In genomic region chr16:23416261-23416656, GRCm38 (mm10) we compare ENCODE assay signal across 8 mouse cellular contexts. TPM values are rescaled to one million over a fixed set of nuclear protein-coding genes. Genes with fewer than 3 reads are reported as not detected.
A peak's percentile ranks its signal among the peaks of the same experiment; 100 is the strongest.
DNase-seq lines count a peak whose midpoint lies in the region; ATAC-seq and TF ChIP-seq lines count a peak whose summit lies in the region.

No protein-coding gene starts in this region.

- no peak for TF ChIP-seq POLR2A in limb, embryonic 14.5 days (IDR thresholded peaks at IDR 0.05; ENCODE audit: borderline replicate concordance, extremely low read depth, insufficient read depth, insufficient read length)
- no peak for TF ChIP-seq POLR2A in myocyte (IDR thresholded peaks at IDR 0.05; ENCODE audit: insufficient read length, low read depth)
- no peak for TF ChIP-seq POLR2A in thymus, adult 2 months (IDR thresholded peaks at IDR 0.05; ENCODE audit: control insufficient read depth, extremely low read depth, insufficient read depth, low read length, poor library complexity)

- no peak for TF ChIP-seq CTCF in thymus, adult 2 months (IDR thresholded peaks at IDR 0.05; ENCODE audit: borderline replicate concordance, control insufficient read depth, extremely low read depth, insufficient read depth, low read length, poor library complexity)

- peak overlapping the region; percentile 2; the same call in 1 of the 2 replicates for H3K4me2 ChIP-seq in forebrain, embryonic 16.5 days (ENCODE audit: low read length)
- H3K4me2 ChIP-seq in hindbrain, embryonic 11.5 days (replicated peaks; ENCODE audit: low read depth, low read length), result 0 out of 2 replicates have a peak overlapping the region, but pooled peaks have one; percentile 23
- H3K4me2 ChIP-seq in limb, embryonic 14.5 days (replicated peaks; ENCODE audit: low read depth, low read length, severe bottlenecking), result peak overlapping the region; percentile 32
- peak overlapping the region; percentile 9 for H3K4me2 ChIP-seq in myocyte (ENCODE audit: low read depth)

- no peaks in the 10 kb centered on the region for H3K4me1 ChIP-seq in forebrain, embryonic 16.5 days (replicated peaks; ENCODE audit: control insufficient read depth, insufficient read depth, low read length)
- H3K4me1 ChIP-seq in hindbrain, embryonic 11.5 days (replicated peaks; ENCODE audit: control insufficient read depth, insufficient read depth, low read length), result peaks cover 9% of the 10 kb centered on the region
- H3K4me1 ChIP-seq in limb, embryonic 14.5 days (ENCODE audit: control insufficient read depth, insufficient read depth, low read length), result peaks cover 6% of the 10 kb centered on the region; the same call in 1 of the 2 replicates
- no peaks in the 10 kb centered on the region; the same call in none of the 2 replicates for H3K4me1 ChIP-seq in thymus, adult 2 months (replicated peaks; ENCODE audit: control insufficient read depth, insufficient read depth, low read length)

- WGBS in forebrain, embryonic 16.5 days, result 52% methylated on average over 10 of the region's 10 CpGs
- 40% methylated on average over 10 of the region's 10 CpGs for WGBS in hindbrain, embryonic 11.5 days
- WGBS in limb, embryonic 14.5 days, result 29% methylated on average over 10 of the region's 10 CpGs
- WGBS in thymus, adult 2 months, result 64% methylated on average over 10 of the region's 10 CpGs

- H3K27ac ChIP-seq in forebrain, embryonic 16.5 days (ENCODE audit: low read length), result no peak overlapping the region
- H3K27ac ChIP-seq in hindbrain, embryonic 11.5 days (ENCODE audit: low read depth, low read length), result no peak overlapping the region
- H3K27ac ChIP-seq in limb, embryonic 14.5 days (replicated peaks; ENCODE audit: low read depth, low read length), result no peak overlapping the region
- no peak overlapping the region for H3K27ac ChIP-seq in thymus, adult 2 months (ENCODE audit: control insufficient read depth, insufficient read depth, low read length)

- no peaks in the 10 kb centered on the region for H3K9me3 ChIP-seq in forebrain, embryonic 16.5 days (ENCODE audit: control insufficient read depth, low read length)
- no peaks in the 10 kb centered on the region for H3K9me3 ChIP-seq in hindbrain, embryonic 11.5 days (ENCODE audit: control insufficient read depth, low read length)
- H3K9me3 ChIP-seq in limb, embryonic 14.5 days (ENCODE audit: control insufficient read depth, low read length), result no peaks in the 10 kb centered on the region

- H3K36me3 ChIP-seq in forebrain, embryonic 16.5 days (ENCODE audit: control insufficient read depth, insufficient read depth), result no peaks in the 10 kb centered on the region
- no peaks in the 10 kb centered on the region for H3K36me3 ChIP-seq in hindbrain, embryonic 11.5 days (ENCODE audit: control insufficient read depth, insufficient read depth, low read length)
- no peaks in the 10 kb centered on the region for H3K36me3 ChIP-seq in limb, embryonic 14.5 days (ENCODE audit: control insufficient read depth, insufficient read depth, low read length)
- no peaks in the 10 kb centered on the region for H3K36me3 ChIP-seq in myocyte (ENCODE audit: control insufficient read depth, insufficient read depth)
- H3K36me3 ChIP-seq in thymus, adult 2 months (ENCODE audit: control insufficient read depth, insufficient read depth, low read length), result no peaks in the 10 kb centered on the region

- H3K79me2 ChIP-seq in myocyte (ENCODE audit: control insufficient read depth, insufficient read depth), result no peaks in the 10 kb centered on the region

- no peaks in the 10 kb centered on the region for H3K27me3 ChIP-seq in forebrain, embryonic 16.5 days (replicated peaks; ENCODE audit: control insufficient read depth, insufficient read depth, low read length)
- H3K27me3 ChIP-seq in hindbrain, embryonic 11.5 days (ENCODE audit: control insufficient read depth, insufficient read depth, low read length), result no peaks in the 10 kb centered on the region
- H3K27me3 ChIP-seq in limb, embryonic 14.5 days (ENCODE audit: control insufficient read depth, insufficient read depth, low read length), result no peaks in the 10 kb centered on the region
- no peaks in the 10 kb centered on the region for H3K27me3 ChIP-seq in myocyte (ENCODE audit: control insufficient read depth, insufficient read depth, insufficient read length)
- no peaks in the 10 kb centered on the region for H3K27me3 ChIP-seq in thymus, adult 2 months (ENCODE audit: control insufficient read depth, insufficient read depth, low read length)

- no peak for ATAC-seq in forebrain, embryonic 16.5 days
- peak; percentile 17 for ATAC-seq in hindbrain, embryonic 11.5 days (ENCODE audit: low FRiP score)
- peak; percentile 47; the same call in 1 of the 2 replicates for ATAC-seq in limb, embryonic 14.5 days (ENCODE audit: low FRiP score, low read depth)

- no peak overlapping the region for H3K4me3 ChIP-seq in forebrain, embryonic 16.5 days (replicated peaks; ENCODE audit: low read length)
- no peak overlapping the region for H3K4me3 ChIP-seq in hindbrain, embryonic 11.5 days (ENCODE audit: low read depth, low read length)
- H3K4me3 ChIP-seq in limb, embryonic 14.5 days (replicated peaks; ENCODE audit: low read length), result no peak overlapping the region
- no peak overlapping the region for H3K4me3 ChIP-seq in myocyte
- no peak overlapping the region for H3K4me3 ChIP-seq in thymus, adult 2 months (ENCODE audit: control insufficient read depth, insufficient read depth, low read length)

- no peak overlapping the region for H3K9ac ChIP-seq in forebrain, embryonic 16.5 days (replicated peaks; ENCODE audit: low read depth, low read length)
- H3K9ac ChIP-seq in hindbrain, embryonic 11.5 days (ENCODE audit: low read depth, low read length), result 0 out of 2 replicates have a peak overlapping the region, but pooled peaks have one; percentile 19
- H3K9ac ChIP-seq in limb, embryonic 14.5 days (ENCODE audit: low read depth, low read length, severe bottlenecking), result no peak overlapping the region; the same call in 1 of the 2 replicates

- peak; percentile 36 for DNase-seq in WW6 (ENCODE audit: low read depth, low spot score)
- DNase-seq in hindbrain, embryonic 11.5 days (ENCODE audit: low spot score), result peak; percentile 29
- DNase-seq in limb, embryonic 14.5 days (ENCODE audit: low spot score), result peak; percentile 57
- DNase-seq in natural killer cell, adult 2 months (ENCODE audit: low spot score in 2 of 2), result no peak
- DNase-seq in layer of hippocampus, adult 11-12 months (ENCODE audit: low spot score), result no peak
- no peak for DNase-seq in thymus, adult 2 months

- H3ac ChIP-seq in myocyte (ENCODE audit: control insufficient read depth, insufficient read length), result no peak overlapping the region

TF ChIP-seq in myocyte, 11 proteins besides CTCF, POLR2A, EP300 and RAD21:
- TF ChIP-seq TCF3 (IDR thresholded peaks at IDR 0.05; ENCODE audit: insufficient read length, low read depth) (no peak), MYOD1 (IDR thresholded peaks at IDR 0.05; ENCODE audit: control insufficient read depth in 1 of 3, insufficient read length in 2 of 3, low read depth in 2 of 3) (no peak), USF1 (IDR thresholded peaks at IDR 0.05; ENCODE audit: low read depth) (no peak), SRF (IDR thresholded peaks at IDR 0.05; ENCODE audit: control insufficient read depth, insufficient read length, low read depth) (no peak), MYOG (IDR thresholded peaks at IDR 0.05; ENCODE audit: control insufficient read depth in 1 of 3, insufficient read depth in 1 of 3, insufficient read length in 2 of 3, low read depth in 2 of 3) (no peak), POLR2AphosphoS2 (IDR thresholded peaks at IDR 0.05; ENCODE audit: insufficient read length, low read depth) (no peak), MAX (IDR thresholded peaks at IDR 0.05; ENCODE audit: low read depth) (no peak), REST (IDR thresholded peaks at IDR 0.05; ENCODE audit: insufficient read depth, insufficient read length) (no peak), CEBPB (IDR thresholded peaks at IDR 0.05; ENCODE audit: insufficient read depth, poor library complexity, severe bottlenecking) (no peak), E2F4 (IDR thresholded peaks at IDR 0.05; ENCODE audit: insufficient read depth) (no peak), TCF12 (IDR thresholded peaks at IDR 0.05; ENCODE audit: insufficient read depth, poor library complexity, severe bottlenecking) (no peak)
TF ChIP-seq in myocyte: peak in this region for 0.

RNA-seq across cellular contexts. Expression of gene Rtp1, which starts 12.7 kb away (rescaled TPM):
- polyA plus RNA-seq in forebrain, embryonic 16.5 days (2015; fragmentation: Nextera tagmentation; extraction: Ambion mirVana), result 0.42 TPM in 1 of 2 replicates, not detected in the other
- not detected in 2 replicates for polyA plus RNA-seq in hindbrain, embryonic 11.5 days (2014; fragmentation: Nextera tagmentation; extraction: Ambion mirVana)
- 0.08 TPM in 1 of 2 replicates, not detected in the other for polyA plus RNA-seq in limb, embryonic 14.5 days (2012; rRNA removed)
- polyA plus RNA-seq in limb, embryonic 14.5 days (2014; fragmentation: Nextera tagmentation; extraction: Ambion mirVana), result not detected in 2 replicates
- polyA plus RNA-seq in myocyte (2012; fragmentation: generic; extraction: Trizol), result not detected
- polyA plus RNA-seq in thymus, adult 2 months (2012; rRNA removed), result 0.04 and 0.05 TPM in 2 replicates

Comparison
In these comparisons a context has a peak if more than half of its experiments do, and no peak if none do; other contexts are left out.
1. DNase-seq: peak in WW6 (single experiment), hindbrain, embryonic 11.5 days (single experiment) and limb, embryonic 14.5 days (single experiment); none in natural killer cell, adult 2 months (0 of 2), layer of hippocampus, adult 11-12 months (single experiment) and thymus, adult 2 months (single experiment).
2. Peak in every context shown above with its lines, with median percentiles within 50 percentile points of each other: H3K4me2 ChIP-seq.